Mouse (Mus musculus) ES-Bruce4 (cell line): ENCODE data around the gene Sp9. TPM values are rescaled to one million over a fixed set of nuclear protein-coding genes. Genes with fewer than 3 reads are reported as not detected.

Experiments
- H3K27ac ChIP-seq: 2 replicates; pipeline ENCODE4 v1.5.1; 2012; ENCODE audit warnings: low read length, inconsistent platforms; ENCODE audit not compliant: insufficient read depth
- H3K27me3 ChIP-seq: 2 replicates; pipeline ENCODE4 v1.6.1; 2012; ENCODE audit warnings: mild to moderate bottlenecking, low read length, inconsistent platforms; ENCODE audit not compliant: control insufficient read depth, poor library complexity, insufficient read depth, severe bottlenecking
- H3K36me3 ChIP-seq: 2 replicates; pipeline ENCODE4 v1.6.1; 2012; ENCODE audit warnings: inconsistent platforms, mild to moderate bottlenecking, low read length, moderate library complexity; ENCODE audit not compliant: control insufficient read depth, poor library complexity, insufficient read depth, severe bottlenecking
- H3K4me1 ChIP-seq: one replicate; pipeline ENCODE4 v1.8.1; 2011; ENCODE audit warnings: low read length; ENCODE audit not compliant: control insufficient read depth, insufficient read depth
- H3K4me3 ChIP-seq: 2 replicates; pipeline ENCODE4 v1.5.1; 2011; ENCODE audit warnings: low read depth, mild to moderate bottlenecking, low read length
- H3K9ac ChIP-seq: 2 replicates; pipeline ENCODE4 v1.6.1; 2012; ENCODE audit warnings: low read depth, mild to moderate bottlenecking, inconsistent platforms; ENCODE audit not compliant: poor library complexity, severe bottlenecking
- H3K9me3 ChIP-seq: replicated peaks from 2 replicates; pipeline ENCODE4 v1.6.1; 2012; ENCODE audit warnings: mild to moderate bottlenecking, low read length, inconsistent platforms; ENCODE audit not compliant: control insufficient read depth, poor library complexity, insufficient read depth, severe bottlenecking
- CTCF ChIP-seq: IDR thresholded peaks from one replicate; pipeline ENCODE4 v1.8.1; 2011; ENCODE audit warnings: low read depth, low read length
- EP300 ChIP-seq: IDR thresholded peaks from 2 replicates; pipeline ENCODE4 v1.6.1; 2011; ENCODE audit warnings: low read depth, low read length; ENCODE audit not compliant: insufficient read depth
- POLR2A ChIP-seq: IDR thresholded peaks from one replicate; pipeline ENCODE4 v1.8.1; 2011; ENCODE audit warnings: low read length; ENCODE audit not compliant: insufficient read depth
- polyA plus RNA-seq: library from polyadenylated mRNA; stranded (reverse); fragments of >200 nt; gene quantifications from 2 replicates; pipeline ENCODE4 v1.2.4, GENCODE M21; 2011; ENCODE audit warnings: low read depth; ENCODE audit not compliant: missing spikeins, insufficient read depth, insufficient read length

Gene Sp9
- polyA plus RNA-seq, 1 experiment, result not detected

DNA sequence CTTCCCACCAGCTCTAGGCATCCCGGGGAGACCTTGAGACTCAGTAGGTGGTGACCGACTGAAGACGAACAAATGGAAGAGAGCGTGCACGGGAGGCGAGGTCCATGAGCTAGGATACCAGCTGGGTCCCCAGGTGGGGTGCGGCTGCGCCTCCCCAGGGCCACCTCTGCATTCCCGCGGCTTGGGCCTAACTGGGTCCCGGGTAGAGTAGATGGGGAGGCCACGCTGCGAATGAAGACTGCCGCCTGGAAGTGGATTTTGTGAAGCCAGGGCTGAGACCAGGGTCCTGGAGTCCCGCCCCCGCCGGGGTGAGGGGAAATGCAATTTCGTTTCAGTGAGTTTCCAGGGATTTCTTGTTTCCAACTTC, 6.0 kb downstream of the Sp9 start:
- no peak for TF ChIP-seq EP300
- no peak for TF ChIP-seq POLR2A
- TF ChIP-seq CTCF, result no peak
- no peaks in the 10 kb centered on the region for H3K36me3 ChIP-seq
- H3K9me3 ChIP-seq, result no peaks in the 10 kb centered on the region
- H3K27ac ChIP-seq, result no peak overlapping the region
- H3K4me3 ChIP-seq, result peak overlapping the region; percentile 26
- H3K27me3 ChIP-seq, result peaks cover 38% of the 10 kb centered on the region
- H3K4me1 ChIP-seq, result no peaks in the 10 kb centered on the region
- H3K9ac ChIP-seq, result no peak overlapping the region

DNA sequence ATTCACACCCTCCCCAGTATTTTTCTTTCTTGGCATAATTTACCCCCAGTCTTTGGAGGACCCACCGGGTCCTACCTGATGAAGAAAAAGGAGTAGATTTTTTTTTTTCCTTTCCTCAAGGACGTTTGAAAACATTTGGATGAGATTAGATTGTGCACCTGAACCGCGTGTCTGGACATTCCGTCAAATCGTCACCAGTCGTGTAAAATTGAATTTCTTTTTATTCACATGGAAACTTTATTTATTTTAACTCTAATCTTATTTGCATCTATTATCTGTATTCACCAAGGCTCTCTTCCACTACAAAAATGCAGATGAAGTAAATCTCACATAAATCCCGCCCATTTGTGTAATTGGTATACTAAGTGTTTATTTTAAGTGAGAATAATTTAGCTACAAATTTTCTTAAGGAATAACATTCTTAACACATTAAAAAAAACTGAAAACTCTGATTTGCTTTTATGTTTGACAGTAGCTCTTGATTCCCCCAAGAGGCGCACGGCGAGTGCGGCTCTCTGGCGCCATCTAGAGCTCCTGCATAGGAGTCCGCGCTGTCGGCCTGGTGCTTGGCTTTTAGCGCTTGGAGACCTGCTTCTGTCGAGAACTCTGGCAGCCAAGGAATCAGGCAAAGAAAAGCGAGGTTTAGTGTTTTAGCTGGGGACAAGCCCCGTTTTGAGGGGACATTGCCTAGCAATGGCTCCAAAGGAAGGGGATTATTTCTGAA, 6.6 kb downstream of the Sp9 start:
- Histone ChIP-seq H3K27me3 (peaks cover 32% of the 10 kb centered on the region), H3K4me1 (no peaks in the 10 kb centered on the region), H3K36me3 (no peaks in the 10 kb centered on the region), H3K27ac (no peak overlapping the region), H3K9ac (no peak overlapping the region), H3K4me3 (peak overlapping the region; percentile 45; the same call in 1 of the 2 replicates), H3K9me3 (no peaks in the 10 kb centered on the region)
- TF ChIP-seq EP300 (no peak), CTCF (peak; percentile 91)

DNA sequence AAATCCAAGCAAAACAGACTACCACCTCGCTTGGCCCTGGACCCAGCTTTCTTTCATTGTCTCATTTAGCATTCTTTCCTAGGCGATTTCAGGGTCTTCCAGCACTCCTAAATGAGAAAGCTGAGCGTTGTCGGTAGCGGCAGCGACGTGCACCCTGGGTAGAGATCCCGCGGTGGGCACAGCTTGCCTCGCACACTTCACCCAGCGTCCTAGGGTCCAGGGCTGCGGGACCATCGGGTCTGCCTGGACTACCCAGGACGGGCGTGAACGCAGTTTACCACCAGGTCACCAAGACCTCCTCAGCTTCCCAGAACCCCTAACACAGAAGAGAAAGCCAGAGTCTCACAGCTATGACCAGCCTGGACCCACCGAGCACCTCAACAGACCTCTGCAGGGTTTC, 7.1 kb downstream of the Sp9 start:
- Histone ChIP-seq H3K4me3 (peak overlapping the region; percentile 45), H3K36me3 (no peaks in the 10 kb centered on the region), H3K9ac (no peak overlapping the region), H3K9me3 (no peaks in the 10 kb centered on the region), H3K27ac (no peak overlapping the region), H3K4me1 (no peaks in the 10 kb centered on the region), H3K27me3 (peaks cover 26% of the 10 kb centered on the region)
- no peak for TF ChIP-seq POLR2A
- no peak for TF ChIP-seq EP300
- TF ChIP-seq CTCF, result no peak

DNA sequence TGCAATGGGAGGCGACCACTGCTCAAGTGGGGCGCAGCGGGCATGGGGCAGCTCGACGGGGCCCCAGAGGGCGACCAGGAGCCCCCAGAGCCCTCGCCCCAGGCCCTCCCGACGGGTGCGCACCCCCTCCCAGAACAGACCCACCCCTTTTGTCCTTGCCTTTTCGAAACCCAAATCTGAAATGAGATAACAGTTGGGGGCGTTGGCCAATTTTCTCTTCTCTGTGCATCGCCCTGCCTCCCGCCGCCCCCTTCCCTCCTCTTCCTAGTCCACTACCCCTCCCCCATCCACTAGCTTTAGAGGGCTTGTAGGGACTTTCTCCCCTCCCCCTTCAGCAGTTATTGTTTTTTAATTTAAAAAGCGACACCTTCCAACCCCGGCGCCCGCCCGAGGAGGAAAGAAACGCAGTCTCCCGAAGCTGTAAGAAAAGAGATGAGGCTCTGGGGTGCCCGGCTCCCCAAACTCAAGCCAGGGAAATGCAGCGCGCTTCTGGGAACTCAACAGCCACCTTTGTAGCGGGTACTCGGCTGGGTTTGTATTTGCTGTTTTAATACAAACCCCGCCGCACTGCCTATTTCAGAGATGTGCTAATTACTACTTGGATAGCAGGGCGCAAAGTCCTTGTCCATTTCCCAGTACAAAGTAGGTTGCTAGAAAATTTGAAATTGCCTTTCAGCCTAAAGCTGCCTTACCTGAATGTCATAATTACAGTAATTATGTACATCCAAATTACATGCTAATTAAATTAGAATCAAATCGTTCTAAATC, 7.7 kb downstream of the Sp9 start:
- Histone ChIP-seq H3K4me1 (no peaks in the 10 kb centered on the region), H3K9ac (no peak overlapping the region), H3K27ac (no peak overlapping the region), H3K4me3 (peak overlapping the region; percentile 45), H3K36me3 (no peaks in the 10 kb centered on the region), H3K9me3 (no peaks in the 10 kb centered on the region), H3K27me3 (peaks cover 25% of the 10 kb centered on the region)
- TF ChIP-seq EP300, result no peak
- no peak for TF ChIP-seq POLR2A
- no peak for TF ChIP-seq CTCF

DNA sequence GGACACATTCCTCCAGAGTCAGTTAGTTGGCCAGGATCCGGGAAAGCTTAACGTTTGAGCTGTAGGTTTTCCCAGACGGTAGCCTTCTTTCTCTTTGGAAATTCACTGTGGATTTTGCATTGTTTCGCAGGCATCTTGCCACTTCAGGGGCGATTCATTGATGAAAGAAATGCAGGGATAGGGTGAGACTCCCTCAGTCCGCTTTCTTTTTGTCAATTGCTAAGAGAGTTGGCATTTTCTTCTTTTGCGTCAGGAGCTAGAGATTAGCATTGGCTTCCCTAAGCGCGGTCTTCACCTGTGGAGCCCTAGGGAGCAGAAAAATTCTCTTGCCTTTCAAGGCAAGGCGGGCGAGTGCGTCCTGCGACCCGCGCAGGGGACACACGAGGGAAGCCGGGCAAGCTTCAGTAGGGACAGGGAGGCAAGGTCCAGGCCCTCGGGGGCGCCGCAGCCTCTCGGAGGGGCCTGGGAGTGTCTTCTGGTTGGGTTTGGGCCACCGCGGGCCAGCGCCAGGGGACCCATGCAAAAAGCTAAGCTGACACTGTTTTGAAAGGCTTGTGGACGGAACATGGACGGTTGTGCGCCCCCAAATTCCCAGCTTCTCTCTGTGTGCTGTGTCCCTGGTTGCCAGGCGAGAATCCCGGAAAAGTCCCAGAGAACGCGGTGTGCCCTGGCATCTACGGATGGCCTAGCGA, 8.8 kb downstream of the Sp9 start:
- peak overlapping the region; percentile 16; the same call in 1 of the 2 replicates for H3K9ac ChIP-seq
- H3K4me3 ChIP-seq, result peak overlapping the region; percentile 22
- H3K27me3 ChIP-seq, result peaks cover 25% of the 10 kb centered on the region
- H3K9me3 ChIP-seq, result no peaks in the 10 kb centered on the region
- H3K27ac ChIP-seq, result no peak overlapping the region
- no peaks in the 10 kb centered on the region for H3K4me1 ChIP-seq
- no peaks in the 10 kb centered on the region for H3K36me3 ChIP-seq
- TF ChIP-seq POLR2A, result no peak
- TF ChIP-seq CTCF, result no peak
- no peak for TF ChIP-seq EP300

DNA sequence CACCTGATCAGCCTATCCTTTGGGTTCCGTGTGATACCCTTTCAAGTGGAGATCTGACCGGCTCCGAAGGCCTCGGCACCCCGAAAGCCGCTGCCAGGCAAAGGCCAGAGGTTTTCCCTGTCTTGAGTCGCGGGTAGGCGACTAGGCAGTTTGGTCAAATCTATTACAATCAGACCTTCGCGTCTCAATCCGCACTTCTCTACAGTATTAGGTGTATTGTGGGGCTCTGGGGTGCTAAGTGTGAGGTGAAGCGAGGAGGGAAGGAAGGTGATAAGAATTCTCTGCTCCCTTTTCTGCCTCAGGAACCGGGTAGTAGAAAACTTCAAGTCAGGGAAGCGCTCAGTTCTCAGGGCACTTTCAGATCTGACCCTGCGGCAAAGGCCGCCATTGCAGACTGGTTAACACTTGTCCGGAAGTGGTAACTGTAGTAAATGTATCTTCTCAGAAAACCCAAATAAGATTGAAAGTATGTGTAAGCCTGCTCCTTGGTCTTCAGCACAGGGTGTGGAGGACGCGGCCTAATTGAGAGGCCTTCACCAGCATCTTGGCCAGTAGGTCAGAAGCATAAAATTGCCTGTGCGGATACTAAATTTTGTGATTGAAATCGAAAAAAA, 9.4 kb downstream of the Sp9 start:
- Histone ChIP-seq H3K27me3 (peaks cover 25% of the 10 kb centered on the region), H3K9ac (peak overlapping the region; percentile 16; the same call in 1 of the 2 replicates), H3K27ac (no peak overlapping the region), H3K9me3 (no peaks in the 10 kb centered on the region), H3K4me1 (no peaks in the 10 kb centered on the region), H3K4me3 (peak overlapping the region; percentile 22), H3K36me3 (no peaks in the 10 kb centered on the region)
- TF ChIP-seq EP300 (no peak), CTCF (no peak), POLR2A (no peak)
